Mouse (Mus musculus) B cell, adult 67 days (primary cell): ENCODE results near the gene 1500015O10Rik. TPM values are rescaled to one million over a fixed set of nuclear protein-coding genes. Genes with fewer than 3 reads are reported as not detected.

ENCODE experiments used
- total RNA-seq, 2 experiments: library from RNA; stranded (reverse); gene quantifications; 4 replicates each; pipeline ENCODE4 v1.2.4; 2023

1500015O10Rik gene
- not detected for total RNA-seq

GRCm38 (mm10) chr1:43730491-43730924, at the start of gene 1500015O10Rik:
TSS of gene 1500015O10Rik (plus strand) at chr1:43730602.

Other genes with a start within 250 kb of the 1500015O10Rik start
- gene Uxs1, start 97.2 kb downstream of the 1500015O10Rik start, total RNA-seq: 10 to 100 TPM; 12.1 to 15.2 TPM
- 10 to 100 TPM; 79.3 to 91.7 TPM for gene Tpp2, start 203.0 kb downstream of the 1500015O10Rik start, total RNA-seq